Comparison of ENCODE assay signal across 11 mouse cellular contexts in the genomic region with DNA sequence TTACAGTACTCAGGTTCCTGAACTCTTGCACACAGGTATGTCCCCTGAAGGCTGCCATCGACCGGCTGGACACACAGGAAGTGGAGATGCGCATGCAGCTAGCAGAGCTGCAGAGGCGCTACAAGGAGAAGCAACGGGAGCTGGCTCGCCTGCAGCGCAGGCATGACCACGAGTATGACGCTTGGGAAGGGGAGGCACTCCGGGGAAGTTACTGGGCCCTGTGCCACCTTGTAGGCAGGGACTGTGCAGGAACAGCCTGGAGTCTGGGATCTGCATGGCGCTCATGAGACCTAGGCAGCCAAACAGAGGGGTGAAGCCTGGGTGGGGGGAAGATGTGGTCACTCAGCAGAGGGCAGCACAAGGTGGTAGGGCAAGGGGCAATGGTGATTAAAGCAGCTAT. TPM values are rescaled to one million over a fixed set of nuclear protein-coding genes. Genes with fewer than 3 reads are reported as not detected.
DNase-seq lines count a peak whose midpoint lies in the region; ATAC-seq lines count a peak whose summit lies in the region.
"Had no signal": no experiment of that assay in that cellular context is flagged by ENCODE, and none has a peak within 500 bp of the region (broad histone marks: within the 10 kb centered on the region; RNA-seq: fewer than 3 reads in every experiment).

No protein-coding gene starts in this region.

- DNase-seq in kidney, postnatal 36 days = peak; percentile 41 to 61
- no peak for DNase-seq in kidney, adult 8-10 months
- DNase-seq in forebrain, embryonic 14.5 days (ENCODE audit: low spot score) = no peak
- peak; percentile 51 to 69 for DNase-seq in lung, postnatal 4 days
- no peak for DNase-seq in urinary bladder, postnatal 4 days (ENCODE audit: low spot score in 2 of 2)
- DNase-seq in gastrocnemius, postnatal 25 days = no peak
- no peak for DNase-seq in frontal cortex, postnatal 14 days (ENCODE audit: low spot score in 2 of 2)
- DNase-seq: cerebellum, postnatal 14 days had no signal

- no peak overlapping the region for H3K9ac ChIP-seq in forebrain, embryonic 14.5 days (ENCODE audit: low read length)
- no peak overlapping the region for H3K9ac ChIP-seq in hindbrain, embryonic 15.5 days

- no peak overlapping the region for H3K4me3 ChIP-seq in forebrain, embryonic 14.5 days (ENCODE audit: low read depth, low read length)
- H3K4me3 ChIP-seq in hindbrain, embryonic 15.5 days = no peak overlapping the region

- peak overlapping the region; percentile 73; the same call in 1 of the 2 replicates for H3K27ac ChIP-seq in forebrain, embryonic 14.5 days (ENCODE audit: low read depth, low read length)
- H3K27ac ChIP-seq in hindbrain, embryonic 15.5 days (replicated peaks) = 0 out of 2 replicates have a peak overlapping the region, but pooled peaks have one; percentile 70
- H3K27ac ChIP-seq: macrophage had no signal

- H3K27me3 ChIP-seq in forebrain, embryonic 14.5 days (replicated peaks; ENCODE audit: control insufficient read depth, insufficient read depth, low read length) = no peaks in the 10 kb centered on the region
- no peaks in the 10 kb centered on the region for H3K27me3 ChIP-seq in hindbrain, embryonic 15.5 days
- H3K27me3 ChIP-seq: Patski had no signal

- no peak overlapping the region for H3K4me2 ChIP-seq in forebrain, embryonic 14.5 days (ENCODE audit: low read length)
- H3K4me2 ChIP-seq in hindbrain, embryonic 15.5 days = no peak overlapping the region

- peaks cover 15% of the 10 kb centered on the region for H3K4me1 ChIP-seq in forebrain, embryonic 14.5 days (ENCODE audit: control insufficient read depth, insufficient read depth, low read length)
- peaks cover 27% of the 10 kb centered on the region for H3K4me1 ChIP-seq in hindbrain, embryonic 15.5 days (replicated peaks)

- WGBS in forebrain, embryonic 14.5 days = 80% methylated on average over 11 of the region's 11 CpGs
- 62% methylated on average over 11 of the region's 11 CpGs for WGBS in hindbrain, embryonic 15.5 days

- no peaks in the 10 kb centered on the region for H3K9me3 ChIP-seq in forebrain, embryonic 14.5 days (replicated peaks; ENCODE audit: control insufficient read depth, low read length)
- no peaks in the 10 kb centered on the region for H3K9me3 ChIP-seq in hindbrain, embryonic 15.5 days

- H3K36me3 ChIP-seq in forebrain, embryonic 14.5 days (ENCODE audit: control insufficient read depth, insufficient read depth, low read length) = peaks cover 90% of the 10 kb centered on the region
- peaks cover 57% of the 10 kb centered on the region for H3K36me3 ChIP-seq in hindbrain, embryonic 15.5 days

- no peak for ATAC-seq in forebrain, embryonic 14.5 days
- ATAC-seq in hindbrain, embryonic 15.5 days (ENCODE audit: low FRiP score, low read depth) = no peak
- ATAC-seq: Patski had no signal

RNA-seq across cellular contexts. Expression of a gene that starts 46.6 kb away (rescaled TPM):
- polyA plus RNA-seq in forebrain, embryonic 14.5 days (2014; fragmentation: Nextera tagmentation; extraction: Ambion mirVana) = 12.6 and 14.5 TPM in 2 replicates
- 11.5 and 12.5 TPM in 2 replicates for polyA plus RNA-seq in hindbrain, embryonic 15.5 days (2015; fragmentation: Nextera tagmentation; extraction: Ambion mirVana)
- 1 to 10 TPM; 3.2 to 4.7 TPM for total RNA-seq in gastrocnemius, postnatal 25 days (2021)

Comparison
In these comparisons a context has a peak if more than half of its experiments do, and no peak if none do; other contexts are left out.
1. DNase-seq: peak in kidney, postnatal 36 days (2 of 2) and lung, postnatal 4 days (2 of 2); none in kidney, adult 8-10 months (0 of 2), forebrain, embryonic 14.5 days (single experiment), urinary bladder, postnatal 4 days (0 of 2), gastrocnemius, postnatal 25 days (single experiment) and frontal cortex, postnatal 14 days (0 of 2).